Mouse (Mus musculus): ENCODE results near the gene Phf24. TPM values are rescaled to one million over a fixed set of nuclear protein-coding genes. Genes with fewer than 3 reads are reported as not detected.

Phf24 gene
- polyA plus RNA-seq, 1 experiment from 2014 or later, result 0.04 TPM

DNA sequence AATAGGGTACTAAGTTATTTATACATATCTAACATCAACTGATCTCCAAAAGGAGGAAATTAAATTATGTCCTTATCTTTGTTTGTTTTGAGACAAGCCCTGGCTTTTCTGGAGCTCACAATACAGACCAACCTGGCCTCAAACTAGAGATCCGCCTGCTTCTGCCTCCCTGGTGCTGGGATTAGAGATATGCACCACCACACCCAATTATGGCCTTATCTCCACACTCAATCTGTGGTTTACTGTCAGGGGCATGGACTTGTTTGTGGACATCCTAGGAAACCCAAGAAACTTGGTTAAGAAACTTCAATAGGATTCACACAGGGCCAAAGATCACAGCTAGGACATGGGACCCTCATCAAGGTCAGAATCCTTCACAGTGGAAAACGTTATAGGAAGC lies 38.8 kb upstream of the Phf24 start:
- DNase-seq (ENCODE audit: low spot score), result no peak
- H3K36me3 ChIP-seq (ENCODE audit: control insufficient read depth, insufficient read depth, low read length), result no peaks in the 10 kb centered on the region
- no peak overlapping the region for H3K4me3 ChIP-seq (ENCODE audit: low read depth, low read length)
- no peak overlapping the region for H3K9ac ChIP-seq (ENCODE audit: low read length)
- H3K9me3 ChIP-seq (ENCODE audit: control insufficient read depth, low read length), result no peaks in the 10 kb centered on the region
- H3K4me1 ChIP-seq (ENCODE audit: control insufficient read depth, insufficient read depth, low read length), result no peaks in the 10 kb centered on the region
- 73% methylated on average over 2 of the region's 2 CpGs for WGBS
- no peak overlapping the region for H3K27ac ChIP-seq (replicated peaks; ENCODE audit: low read depth, low read length)
- ATAC-seq (ENCODE audit: insufficient number of reproducible peaks, low FRiP score, low TSS enrichment, low read depth), result no peak
- H3K4me2 ChIP-seq (ENCODE audit: low read depth, severe bottlenecking), result no peak overlapping the region
- H3K27me3 ChIP-seq (ENCODE audit: control insufficient read depth, insufficient read depth, low read length), result no peaks in the 10 kb centered on the region

DNA sequence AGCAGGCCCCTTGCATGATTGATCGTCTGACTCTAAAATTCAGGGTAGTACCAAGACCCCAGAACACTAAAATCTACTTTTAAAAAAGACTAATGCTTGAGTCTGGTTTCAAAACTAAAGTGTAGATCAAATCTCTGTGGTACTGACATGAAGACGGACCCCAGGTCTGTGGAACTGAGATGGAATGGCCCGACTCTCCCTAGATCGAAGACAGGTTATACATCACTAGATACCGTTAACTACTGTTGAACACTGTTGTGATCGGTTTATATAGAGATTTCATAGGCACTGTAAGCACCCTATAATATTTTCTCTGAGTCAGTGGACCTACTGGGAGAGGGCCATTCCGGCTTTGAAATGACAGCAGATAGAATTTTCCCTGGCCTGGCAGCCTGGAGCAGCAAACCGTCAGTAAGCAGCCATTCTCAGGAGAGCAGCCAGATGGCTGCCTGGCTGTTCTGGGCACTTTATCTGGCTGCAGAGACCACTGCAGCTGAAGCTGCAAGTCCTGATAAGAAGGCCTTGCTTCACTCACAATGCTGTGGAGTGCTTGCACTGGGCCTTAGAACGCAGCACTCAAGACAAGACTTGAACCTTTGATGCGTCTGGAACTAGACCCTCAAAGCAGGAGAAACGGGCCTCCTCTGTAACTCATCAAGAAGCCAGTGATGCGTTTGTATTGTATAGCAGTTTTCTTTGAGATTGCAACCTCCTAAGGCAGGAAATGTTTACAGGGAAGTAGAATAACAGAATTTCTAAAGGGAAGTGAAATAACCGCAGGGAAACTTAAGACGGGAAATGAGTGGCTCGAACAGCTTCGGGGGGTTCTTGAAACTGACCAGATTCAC lies 36.4 kb upstream of the Phf24 start:
- DNase-seq (ENCODE audit: low spot score), result peak; percentile 15
- H3K27ac ChIP-seq (replicated peaks; ENCODE audit: low read depth, low read length), result no peak overlapping the region

DNA sequence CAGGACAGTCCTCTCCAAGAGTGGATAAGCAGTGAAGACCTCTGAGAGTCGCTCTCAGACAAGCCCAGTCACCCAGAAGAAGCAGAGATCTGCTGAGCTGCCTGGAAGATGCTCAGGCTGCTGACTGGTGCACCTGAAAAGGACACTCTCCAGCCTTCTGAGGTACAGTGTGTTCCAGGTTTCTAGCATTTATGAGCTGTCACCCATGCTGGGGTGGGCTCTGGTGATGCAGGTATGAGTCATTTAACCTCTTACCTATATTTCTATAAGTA lies 35.8 kb upstream of the Phf24 start:
- 50% methylated on average over 1 of the region's 1 CpGs for WGBS
- Histone ChIP-seq H3K9me3 (ENCODE audit: control insufficient read depth, low read length) (no peaks in the 10 kb centered on the region), H3K27ac (replicated peaks; ENCODE audit: low read depth, low read length) (no peak overlapping the region), H3K9ac (ENCODE audit: low read length) (no peak overlapping the region), H3K4me1 (ENCODE audit: control insufficient read depth, insufficient read depth, low read length) (no peaks in the 10 kb centered on the region), H3K27me3 (ENCODE audit: control insufficient read depth, insufficient read depth, low read length) (no peaks in the 10 kb centered on the region), H3K4me2 (ENCODE audit: low read depth, severe bottlenecking) (no peak overlapping the region), H3K36me3 (ENCODE audit: control insufficient read depth, insufficient read depth, low read length) (no peaks in the 10 kb centered on the region), H3K4me3 (ENCODE audit: low read depth, low read length) (no peak overlapping the region)
- DNase-seq (ENCODE audit: low spot score) (peak; percentile 14), ATAC-seq (ENCODE audit: insufficient number of reproducible peaks, low FRiP score, low TSS enrichment, low read depth) (no peak)

More for the DNA sequence above, 36.4 kb upstream of the Phf24 start:
- Histone ChIP-seq H3K27me3 (ENCODE audit: control insufficient read depth, insufficient read depth, low read length) (no peaks in the 10 kb centered on the region), H3K36me3 (ENCODE audit: control insufficient read depth, insufficient read depth, low read length) (no peaks in the 10 kb centered on the region), H3K4me1 (ENCODE audit: control insufficient read depth, insufficient read depth, low read length) (no peaks in the 10 kb centered on the region), H3K4me3 (ENCODE audit: low read depth, low read length) (no peak overlapping the region), H3K9me3 (ENCODE audit: control insufficient read depth, low read length) (no peaks in the 10 kb centered on the region), H3K4me2 (ENCODE audit: low read depth, severe bottlenecking) (no peak overlapping the region), H3K9ac (ENCODE audit: low read length) (no peak overlapping the region)
- no peak for ATAC-seq (ENCODE audit: insufficient number of reproducible peaks, low FRiP score, low TSS enrichment, low read depth)
- 83% methylated on average over 16 of the region's 16 CpGs for WGBS

DNA sequence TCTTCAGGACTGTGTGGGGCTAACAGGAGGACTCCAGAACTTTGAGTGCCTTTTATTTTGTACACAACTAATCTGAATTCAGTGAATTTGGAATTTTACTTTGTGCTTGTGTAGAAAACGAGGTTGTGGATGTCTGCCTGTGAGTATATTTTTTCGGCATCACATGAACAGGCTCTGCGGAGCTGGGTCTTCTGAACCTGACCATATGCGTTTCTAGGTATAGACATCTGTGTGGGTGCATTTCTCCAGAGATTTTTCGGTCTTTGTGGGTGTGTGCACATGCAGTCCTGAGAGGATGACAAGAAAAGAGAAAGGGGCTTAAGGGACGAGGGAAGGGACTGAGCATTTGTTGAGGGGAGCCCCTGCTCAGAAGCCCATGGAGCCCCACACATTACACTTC lies 29.5 kb upstream of the Phf24 start:
- 93% methylated on average over 6 of the region's 6 CpGs for WGBS

DNA sequence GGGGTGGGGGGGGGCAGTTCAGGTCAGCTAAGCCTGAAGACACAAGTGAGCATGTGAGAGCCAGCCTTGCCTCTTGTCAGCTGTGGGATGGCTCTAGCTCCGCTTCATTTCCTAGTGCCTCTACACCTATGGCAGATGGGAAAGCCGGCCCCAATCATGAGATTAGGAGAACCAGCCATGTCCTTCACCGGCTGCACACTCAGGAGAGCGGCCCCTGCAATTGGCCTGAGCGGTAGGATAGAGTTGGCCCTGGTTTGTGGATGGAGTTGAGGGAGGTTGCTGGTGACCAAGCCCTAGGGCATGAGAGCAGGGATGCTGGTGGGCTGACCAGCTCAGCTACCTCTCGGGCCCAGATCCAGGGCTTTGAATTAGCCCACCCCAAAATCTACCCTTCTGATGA lies 27.7 kb upstream of the Phf24 start:
- Histone ChIP-seq H3K4me3 (ENCODE audit: low read depth, low read length) (no peak overlapping the region), H3K27ac (replicated peaks; ENCODE audit: low read depth, low read length) (no peak overlapping the region), H3K9ac (ENCODE audit: low read length) (no peak overlapping the region), H3K4me1 (ENCODE audit: control insufficient read depth, insufficient read depth, low read length) (no peaks in the 10 kb centered on the region), H3K27me3 (ENCODE audit: control insufficient read depth, insufficient read depth, low read length) (no peaks in the 10 kb centered on the region), H3K4me2 (ENCODE audit: low read depth, severe bottlenecking) (no peak overlapping the region), H3K36me3 (ENCODE audit: control insufficient read depth, insufficient read depth, low read length) (no peaks in the 10 kb centered on the region), H3K9me3 (ENCODE audit: control insufficient read depth, low read length) (no peaks in the 10 kb centered on the region)
- 91% methylated on average over 6 of the region's 6 CpGs for WGBS
- no peak for ATAC-seq (ENCODE audit: insufficient number of reproducible peaks, low FRiP score, low TSS enrichment, low read depth)
- DNase-seq (ENCODE audit: low spot score), result no peak

More for the DNA sequence above, 29.5 kb upstream of the Phf24 start:
- H3K4me3 ChIP-seq (ENCODE audit: low read depth, low read length), result no peak overlapping the region
- ATAC-seq (ENCODE audit: insufficient number of reproducible peaks, low FRiP score, low TSS enrichment, low read depth) (no peak), DNase-seq (ENCODE audit: low spot score) (no peak)
- no peaks in the 10 kb centered on the region for H3K9me3 ChIP-seq (ENCODE audit: control insufficient read depth, low read length)
- no peak overlapping the region for H3K9ac ChIP-seq (ENCODE audit: low read length)
- H3K27ac ChIP-seq (replicated peaks; ENCODE audit: low read depth, low read length), result no peak overlapping the region
- no peaks in the 10 kb centered on the region for H3K27me3 ChIP-seq (ENCODE audit: control insufficient read depth, insufficient read depth, low read length)
- H3K4me1 ChIP-seq (ENCODE audit: control insufficient read depth, insufficient read depth, low read length), result no peaks in the 10 kb centered on the region
- H3K4me2 ChIP-seq (ENCODE audit: low read depth, severe bottlenecking), result no peak overlapping the region
- no peaks in the 10 kb centered on the region for H3K36me3 ChIP-seq (ENCODE audit: control insufficient read depth, insufficient read depth, low read length)

DNA sequence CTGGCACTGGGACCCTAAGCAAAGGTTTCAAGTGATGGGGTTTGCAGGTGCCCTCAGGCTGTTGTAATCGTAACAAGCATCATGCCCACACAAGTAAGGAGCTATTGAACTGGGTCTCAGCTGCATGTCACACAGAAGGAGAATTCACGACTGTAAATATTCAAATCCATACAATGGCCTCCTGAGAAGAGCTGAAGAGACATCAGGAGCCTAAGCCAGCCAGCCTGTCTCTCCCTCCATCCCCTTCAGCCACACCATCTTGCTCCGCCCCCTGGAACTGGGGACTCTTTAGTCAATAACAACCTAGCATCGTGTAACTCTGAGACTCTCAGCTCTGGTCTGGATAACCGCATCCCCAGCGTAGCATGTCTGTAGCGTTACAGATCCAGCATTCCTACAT lies 25.3 kb upstream of the Phf24 start:
- Histone ChIP-seq H3K9ac (ENCODE audit: low read length) (no peak overlapping the region), H3K36me3 (ENCODE audit: control insufficient read depth, insufficient read depth, low read length) (no peaks in the 10 kb centered on the region), H3K4me1 (ENCODE audit: control insufficient read depth, insufficient read depth, low read length) (no peaks in the 10 kb centered on the region), H3K4me2 (ENCODE audit: low read depth, severe bottlenecking) (no peak overlapping the region), H3K9me3 (ENCODE audit: control insufficient read depth, low read length) (no peaks in the 10 kb centered on the region), H3K27me3 (ENCODE audit: control insufficient read depth, insufficient read depth, low read length) (no peaks in the 10 kb centered on the region), H3K27ac (replicated peaks; ENCODE audit: low read depth, low read length) (no peak overlapping the region), H3K4me3 (ENCODE audit: low read depth, low read length) (no peak overlapping the region)
- no peak for ATAC-seq (ENCODE audit: insufficient number of reproducible peaks, low FRiP score, low TSS enrichment, low read depth)
- WGBS, result 54% methylated on average over 7 of the region's 7 CpGs
- DNase-seq (ENCODE audit: low spot score), result no peak

DNA sequence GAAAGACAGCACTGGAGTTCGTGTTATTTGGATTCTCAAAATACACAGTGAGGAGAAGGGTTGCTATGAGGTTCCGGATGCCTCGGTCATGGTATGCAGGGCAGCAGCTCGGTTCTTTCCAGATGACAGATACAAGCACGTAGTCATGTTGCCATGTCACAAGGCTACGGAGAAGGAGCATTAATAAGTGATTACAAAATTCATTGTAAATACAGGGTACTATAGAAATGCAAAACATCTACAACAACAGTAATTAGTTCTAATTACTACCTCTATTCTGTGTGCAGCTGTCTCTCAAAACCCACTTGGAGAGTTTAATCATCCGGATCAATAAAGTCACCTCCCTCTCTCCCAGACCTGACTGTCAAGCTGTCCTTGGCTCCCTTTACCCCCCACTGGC lies 21.3 kb upstream of the Phf24 start:
- no peak for DNase-seq (ENCODE audit: low spot score)
- H3K27me3 ChIP-seq (ENCODE audit: control insufficient read depth, insufficient read depth, low read length), result no peaks in the 10 kb centered on the region
- WGBS, result 85% methylated on average over 7 of the region's 7 CpGs
- no peak overlapping the region for H3K4me2 ChIP-seq (ENCODE audit: low read depth, severe bottlenecking)
- H3K27ac ChIP-seq (replicated peaks; ENCODE audit: low read depth, low read length), result no peak overlapping the region
- no peak overlapping the region for H3K9ac ChIP-seq (ENCODE audit: low read length)
- no peaks in the 10 kb centered on the region for H3K9me3 ChIP-seq (ENCODE audit: control insufficient read depth, low read length)
- H3K4me1 ChIP-seq (ENCODE audit: control insufficient read depth, insufficient read depth, low read length), result no peaks in the 10 kb centered on the region
- no peak for ATAC-seq (ENCODE audit: insufficient number of reproducible peaks, low FRiP score, low TSS enrichment, low read depth)
- H3K36me3 ChIP-seq (ENCODE audit: control insufficient read depth, insufficient read depth, low read length), result no peaks in the 10 kb centered on the region
- H3K4me3 ChIP-seq (ENCODE audit: low read depth, low read length), result no peak overlapping the region

DNA sequence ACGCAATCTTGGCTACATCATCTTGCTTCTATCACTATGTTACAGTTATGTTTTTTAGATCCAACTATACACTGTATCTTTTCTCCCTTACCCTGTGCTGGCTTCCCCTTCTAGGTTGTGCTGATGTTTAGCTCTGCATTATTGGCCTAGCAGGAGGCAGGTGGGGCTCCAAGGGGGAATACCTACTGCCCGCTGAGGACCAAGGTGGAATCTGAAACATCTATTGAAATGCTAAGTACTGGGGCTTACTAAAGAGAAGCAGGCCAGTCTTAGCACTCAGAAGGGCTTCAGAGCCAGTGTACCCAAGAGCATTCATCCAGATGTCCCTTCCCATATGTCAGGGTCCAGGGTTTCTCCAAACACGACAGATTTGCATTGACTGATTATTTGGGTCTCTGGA lies 17.5 kb upstream of the Phf24 start:
- no peaks in the 10 kb centered on the region for H3K4me1 ChIP-seq (ENCODE audit: control insufficient read depth, insufficient read depth, low read length)
- H3K4me2 ChIP-seq (ENCODE audit: low read depth, severe bottlenecking), result no peak overlapping the region
- H3K9ac ChIP-seq (ENCODE audit: low read length), result no peak overlapping the region
- ATAC-seq (ENCODE audit: insufficient number of reproducible peaks, low FRiP score, low TSS enrichment, low read depth) (no peak), DNase-seq (ENCODE audit: low spot score) (no peak)
- H3K4me3 ChIP-seq (ENCODE audit: low read depth, low read length), result no peak overlapping the region
- H3K36me3 ChIP-seq (ENCODE audit: control insufficient read depth, insufficient read depth, low read length), result no peaks in the 10 kb centered on the region
- no peak overlapping the region for H3K27ac ChIP-seq (replicated peaks; ENCODE audit: low read depth, low read length)
- H3K9me3 ChIP-seq (ENCODE audit: control insufficient read depth, low read length), result no peaks in the 10 kb centered on the region
- 47% methylated on average over 3 of the region's 3 CpGs for WGBS
- H3K27me3 ChIP-seq (ENCODE audit: control insufficient read depth, insufficient read depth, low read length), result no peaks in the 10 kb centered on the region

DNA sequence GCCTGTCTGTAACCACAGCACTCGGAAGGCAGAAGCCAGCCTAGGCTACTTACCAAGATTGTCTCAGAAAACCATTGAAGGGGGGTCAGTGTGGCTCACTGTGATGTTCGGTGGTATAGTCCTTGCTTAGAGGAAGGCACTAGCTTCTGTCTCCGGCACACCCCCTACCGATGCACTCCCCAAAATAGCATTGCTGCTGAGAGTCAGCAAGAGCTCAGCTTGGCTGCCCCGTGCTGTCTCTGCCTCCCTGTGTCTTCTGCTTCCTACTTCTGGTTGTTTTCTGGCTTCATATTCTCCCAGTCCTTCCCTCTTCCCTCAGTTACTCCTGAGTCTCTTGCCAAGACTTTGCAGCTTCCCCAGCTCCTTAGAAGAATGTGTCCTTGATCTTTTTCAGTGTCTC lies 15.6 kb upstream of the Phf24 start:
- no peaks in the 10 kb centered on the region for H3K4me1 ChIP-seq (ENCODE audit: control insufficient read depth, insufficient read depth, low read length)
- ATAC-seq (ENCODE audit: insufficient number of reproducible peaks, low FRiP score, low TSS enrichment, low read depth), result no peak
- H3K9ac ChIP-seq (ENCODE audit: low read length), result no peak overlapping the region
- H3K4me3 ChIP-seq (ENCODE audit: low read depth, low read length), result no peak overlapping the region
- no peaks in the 10 kb centered on the region for H3K27me3 ChIP-seq (ENCODE audit: control insufficient read depth, insufficient read depth, low read length)
- no peaks in the 10 kb centered on the region for H3K9me3 ChIP-seq (ENCODE audit: control insufficient read depth, low read length)
- no peak overlapping the region for H3K27ac ChIP-seq (replicated peaks; ENCODE audit: low read depth, low read length)
- H3K36me3 ChIP-seq (ENCODE audit: control insufficient read depth, insufficient read depth, low read length), result no peaks in the 10 kb centered on the region
- no peak overlapping the region for H3K4me2 ChIP-seq (ENCODE audit: low read depth, severe bottlenecking)
- WGBS, result 65% methylated on average over 5 of the region's 5 CpGs
- DNase-seq (ENCODE audit: low spot score), result no peak
